Mouse (Mus musculus) forebrain, embryonic 14.5 days (tissue): ENCODE results near the gene Zeb2. TPM values are rescaled to one million over a fixed set of nuclear protein-coding genes. Genes with fewer than 3 reads are reported as not detected.

Experiments
- ATAC-seq: fragments of 200-750 bp; cut with Nextera tagmentation; 2 replicates; pipeline ENCODE4 v1.8.0; 2017; ENCODE audit warnings: mild to moderate bottlenecking, moderate library complexity
- DNase-seq: peaks from one replicate; pipeline ENCODE4 v3.0.0-alpha.2; 2015; ENCODE audit warnings: low spot score
- H3K27ac ChIP-seq: fragments of 300-500 bp; sonication (generic); 2 replicates; pipeline ENCODE4 v1.5.1; 2014; ENCODE audit warnings: low read depth, mild to moderate bottlenecking, control low read depth, low read length, moderate library complexity
- H3K27me3 ChIP-seq: fragments of 300-500 bp; sonication (generic); replicated peaks from 2 replicates; pipeline ENCODE4 v1.6.1; 2014; ENCODE audit warnings: low read length, control low read depth, mixed read lengths; ENCODE audit not compliant: control insufficient read depth, insufficient read depth
- H3K36me3 ChIP-seq: fragments of 300-500 bp; sonication (generic); 2 replicates; pipeline ENCODE4 v1.6.1; 2014; ENCODE audit warnings: low read length, control low read depth; ENCODE audit not compliant: control insufficient read depth, insufficient read depth
- H3K4me1 ChIP-seq: fragments of 300-500 bp; sonication (generic); 2 replicates; pipeline ENCODE4 v1.6.1; 2014; ENCODE audit warnings: antibody characterized with exemption, low read length, control low read depth; ENCODE audit not compliant: control insufficient read depth, insufficient read depth
- H3K4me2 ChIP-seq: fragments of 300-500 bp; sonication (generic); 2 replicates; pipeline ENCODE4 v1.6.1; 2014; ENCODE audit warnings: mild to moderate bottlenecking, control low read depth, low read length
- H3K4me3 ChIP-seq: fragments of 300-500 bp; sonication (generic); 2 replicates; pipeline ENCODE4 v1.5.1; 2014; ENCODE audit warnings: low read depth, low read length, control low read depth
- H3K9ac ChIP-seq: fragments of 300-500 bp; sonication (generic); 2 replicates; pipeline ENCODE4 v1.6.1; 2014; ENCODE audit warnings: mild to moderate bottlenecking, low read length, control low read depth, moderate library complexity
- H3K9me3 ChIP-seq: fragments of 300-500 bp; sonication (generic); replicated peaks from 2 replicates; pipeline ENCODE4 v1.6.1; 2016; ENCODE audit warnings: low read length, control low read depth, mixed read lengths; ENCODE audit not compliant: control insufficient read depth
- WGBS: fragments of 180-500 bp; shearing (Covaris S2); extraction: QIAGEN DNeasy Blood & Tissue Kit; methylation state at CpG from one replicate; pipeline ENCODE4 v1.1.7; 2014; 5-methylcytosine and 5-hydroxymethylcytosine counted together
- polyA plus RNA-seq: library from polyadenylated mRNA; unstranded; fragments of >200 nt; fragmentation: Nextera tagmentation; extraction: Ambion mirVana; gene quantifications from 2 replicates; pipeline ENCODE4 v1.2.1, GENCODE M21; 2014

The Zeb2 gene
- 70.6 and 87.0 TPM in 2 replicates for polyA plus RNA-seq

- peak within 1 kb of the TSS; percentile 87 for H3K4me2 ChIP-seq
- peak within 1 kb of the TSS; percentile 58 for H3K4me3 ChIP-seq
- peak within 1 kb of the TSS; percentile 86 for H3K27ac ChIP-seq
- H3K9ac ChIP-seq = peak within 1 kb of the TSS; percentile 81
- no peaks in the 10 kb centered on the region for H3K36me3 ChIP-seq
- no peaks in the 10 kb centered on the region for H3K9me3 ChIP-seq
- no peaks in the 10 kb centered on the region for H3K27me3 ChIP-seq
- ATAC-seq (peak; percentile 75), DNase-seq (peak; percentile 80)
- WGBS = under 1% methylated on average over 31 of the region's 39 CpGs
- peaks cover 17% of the 10 kb centered on the region for H3K4me1 ChIP-seq
These were observed at the start of gene Zeb2 for GRCm38 (mm10) chr2:45117087-45117561. Gene Zeb2 (minus strand): TSS chr2:45117395.

GRCm38 (mm10) chr2:45158785-45159184 is 41.6 kb upstream of the Zeb2 start:
- peak; percentile 70 for ATAC-seq
- Histone ChIP-seq H3K9ac (no peak overlapping the region), H3K9me3 (no peaks in the 10 kb centered on the region), H3K4me2 (peak overlapping the region; percentile 41), H3K27me3 (no peaks in the 10 kb centered on the region), H3K4me3 (no peak overlapping the region), H3K4me1 (no peaks in the 10 kb centered on the region), H3K36me3 (no peaks in the 10 kb centered on the region), H3K27ac (peak overlapping the region; percentile 44; the same call in 1 of the 2 replicates)
- WGBS = 23% methylated on average over 5 of the region's 5 CpGs
- no peak for DNase-seq

- 2% methylated on average over 8 of the region's 8 CpGs for WGBS
These were observed 41.2 kb upstream of the Zeb2 start for GRCm38 (mm10) chr2:45158351-45158782.

GRCm38 (mm10) chr2:45153315-45153714 is 36.1 kb upstream of the Zeb2 start:
- Histone ChIP-seq H3K27ac (no peak overlapping the region), H3K36me3 (no peaks in the 10 kb centered on the region), H3K9ac (no peak overlapping the region), H3K4me1 (no peaks in the 10 kb centered on the region), H3K9me3 (no peaks in the 10 kb centered on the region), H3K4me3 (no peak overlapping the region), H3K4me2 (no peak overlapping the region), H3K27me3 (no peaks in the 10 kb centered on the region)
- WGBS = 76% methylated on average over 1 of the region's 1 CpGs
- DNase-seq = no peak
- ATAC-seq = no peak

More at GRCm38 (mm10) chr2:45158351-45158782, 41.2 kb upstream of the Zeb2 start:
- Histone ChIP-seq H3K4me1 (no peaks in the 10 kb centered on the region), H3K36me3 (no peaks in the 10 kb centered on the region), H3K4me3 (peak overlapping the region; percentile 2; the same call in 1 of the 2 replicates), H3K9me3 (no peaks in the 10 kb centered on the region), H3K27ac (peak overlapping the region; percentile 44; the same call in 1 of the 2 replicates), H3K27me3 (no peaks in the 10 kb centered on the region), H3K4me2 (peak overlapping the region; percentile 41), H3K9ac (peak overlapping the region; percentile 42)
- ATAC-seq (peak; percentile 86), DNase-seq (peak; percentile 89)

- H3K9me3 ChIP-seq = no peaks in the 10 kb centered on the region
- 92% methylated on average over 1 of the region's 1 CpGs for WGBS
- H3K36me3 ChIP-seq = no peaks in the 10 kb centered on the region
- no peaks in the 10 kb centered on the region for H3K4me1 ChIP-seq
- no peak for ATAC-seq
- no peak overlapping the region for H3K9ac ChIP-seq
- DNase-seq = no peak
- H3K4me3 ChIP-seq = no peak overlapping the region
- H3K27ac ChIP-seq = no peak overlapping the region
- no peaks in the 10 kb centered on the region for H3K27me3 ChIP-seq
- H3K4me2 ChIP-seq = no peak overlapping the region
These were observed 26.0 kb upstream of the Zeb2 start for GRCm38 (mm10) chr2:45143162-45143561.

GRCm38 (mm10) chr2:45138906-45139305 is 21.7 kb upstream of the Zeb2 start:
- Histone ChIP-seq H3K27ac (no peak overlapping the region), H3K4me2 (no peak overlapping the region), H3K4me1 (no peaks in the 10 kb centered on the region), H3K27me3 (no peaks in the 10 kb centered on the region), H3K9me3 (no peaks in the 10 kb centered on the region), H3K9ac (no peak overlapping the region), H3K4me3 (no peak overlapping the region), H3K36me3 (no peaks in the 10 kb centered on the region)
- DNase-seq (no peak), ATAC-seq (no peak)
- WGBS = 89% methylated on average over 6 of the region's 6 CpGs

GRCm38 (mm10) chr2:45136783-45137182 is 19.6 kb upstream of the Zeb2 start:
- 59% methylated on average over 2 of the region's 2 CpGs for WGBS
- Histone ChIP-seq H3K27ac (no peak overlapping the region), H3K4me1 (no peaks in the 10 kb centered on the region), H3K27me3 (no peaks in the 10 kb centered on the region), H3K36me3 (no peaks in the 10 kb centered on the region), H3K4me3 (no peak overlapping the region), H3K4me2 (no peak overlapping the region), H3K9me3 (no peaks in the 10 kb centered on the region), H3K9ac (no peak overlapping the region)
- DNase-seq (no peak), ATAC-seq (no peak)

- DNase-seq (no peak), ATAC-seq (no peak)
- Histone ChIP-seq H3K9ac (no peak overlapping the region), H3K4me3 (no peak overlapping the region), H3K4me2 (no peak overlapping the region), H3K9me3 (no peaks in the 10 kb centered on the region), H3K27ac (no peak overlapping the region), H3K36me3 (no peaks in the 10 kb centered on the region), H3K4me1 (no peaks in the 10 kb centered on the region), H3K27me3 (no peaks in the 10 kb centered on the region)
- WGBS = 89% methylated on average over 4 of the region's 4 CpGs
These were observed 16.0 kb upstream of the Zeb2 start for GRCm38 (mm10) chr2:45133225-45133624.

GRCm38 (mm10) chr2:45130461-45131156 is 13.4 kb upstream of the Zeb2 start:
- H3K27ac ChIP-seq = no peak overlapping the region
- no peak for ATAC-seq

More at GRCm38 (mm10) chr2:45130461-45131156, 13.4 kb upstream of the Zeb2 start:
- H3K4me2 ChIP-seq = no peak overlapping the region
- 92% methylated on average over 4 of the region's 4 CpGs for WGBS
- no peaks in the 10 kb centered on the region for H3K4me1 ChIP-seq
- no peaks in the 10 kb centered on the region for H3K36me3 ChIP-seq
- DNase-seq = no peak
- no peak overlapping the region for H3K4me3 ChIP-seq
- H3K9ac ChIP-seq = no peak overlapping the region
- no peaks in the 10 kb centered on the region for H3K27me3 ChIP-seq
- no peaks in the 10 kb centered on the region for H3K9me3 ChIP-seq
